Mouse (Mus musculus) embryonic facial prominence, embryonic 15.5 days (tissue): ENCODE measurements around the gene Nhlh2. TPM values are rescaled to one million over a fixed set of nuclear protein-coding genes. Genes with fewer than 3 reads are reported as not detected.
A peak's percentile ranks its signal among the peaks of the same experiment; 100 is the strongest.

ENCODE experiments used
- ATAC-seq: fragments of 200-750 bp; cut with Nextera tagmentation; 2 replicates; pipeline ENCODE4 v1.8.0; 2017; ENCODE audit warnings: low read depth, moderate TSS enrichment; ENCODE audit not compliant: insufficient number of reproducible peaks, low FRiP score, low TSS enrichment
- H3K27ac ChIP-seq: fragments of 300-500 bp; sonication (generic); replicated peaks from 2 replicates; pipeline ENCODE4 v1.5.1; 2015; ENCODE audit warnings: mild to moderate bottlenecking, inconsistent platforms
- H3K27me3 ChIP-seq: fragments of 300-500 bp; sonication (generic); 2 replicates; pipeline ENCODE4 v1.6.1; 2015; ENCODE audit warnings: inconsistent platforms
- H3K36me3 ChIP-seq: fragments of 300-500 bp; sonication (generic); 2 replicates; pipeline ENCODE4 v1.6.1; 2015; ENCODE audit warnings: mild to moderate bottlenecking, inconsistent platforms
- H3K4me1 ChIP-seq: fragments of 300-500 bp; sonication (generic); 2 replicates; pipeline ENCODE4 v1.6.1; 2015; ENCODE audit warnings: inconsistent platforms
- H3K4me2 ChIP-seq: fragments of 300-500 bp; sonication (generic); replicated peaks from 2 replicates; pipeline ENCODE4 v1.6.1; 2015; ENCODE audit warnings: mild to moderate bottlenecking, inconsistent platforms
- H3K4me3 ChIP-seq: fragments of 300-500 bp; sonication (generic); replicated peaks from 2 replicates; pipeline ENCODE4 v1.5.1; 2015; ENCODE audit warnings: mild to moderate bottlenecking, inconsistent platforms
- H3K9ac ChIP-seq: fragments of 300-500 bp; sonication (generic); 2 replicates; pipeline ENCODE4 v1.6.1; 2015; ENCODE audit warnings: inconsistent platforms
- H3K9me3 ChIP-seq: fragments of 300-500 bp; sonication (generic); replicated peaks from 2 replicates; pipeline ENCODE4 v1.6.1; 2016; ENCODE audit warnings: inconsistent platforms
- WGBS: fragments of 180-500 bp; shearing (Covaris S2); methylation state at CpG from one replicate; pipeline ENCODE4 v1.1.7; 2015; 5-methylcytosine and 5-hydroxymethylcytosine counted together
- polyA plus RNA-seq: library from polyadenylated mRNA; unstranded; fragments of >200 nt; fragmentation: Nextera tagmentation; extraction: Ambion mirVana; gene quantifications from 2 replicates; pipeline ENCODE4 v1.2.1, GENCODE M21; 2015

Gene Nhlh2
- polyA plus RNA-seq, 1 experiment from 2014 or later, result 5.8 TPM

GRCm38 (mm10) chr3:102061923-102062670 lies 52.2 kb downstream of the Nhlh2 start:
- H3K9me3 ChIP-seq, result no peaks in the 10 kb centered on the region
- no peak overlapping the region for H3K4me3 ChIP-seq
- H3K36me3 ChIP-seq, result no peaks in the 10 kb centered on the region
- peak overlapping the region; percentile 19; the same call in 1 of the 2 replicates for H3K4me2 ChIP-seq
- WGBS, result 32% methylated on average over 14 of the region's 14 CpGs
- no peak overlapping the region for H3K27ac ChIP-seq
- no peak overlapping the region for H3K9ac ChIP-seq
- no peaks in the 10 kb centered on the region for H3K27me3 ChIP-seq
- peak; percentile 54; the same call in 1 of the 2 replicates for ATAC-seq
- peaks cover 8% of the 10 kb centered on the region; the same call in 1 of the 2 replicates for H3K4me1 ChIP-seq

- Histone ChIP-seq H3K9ac (no peak overlapping the region), H3K27ac (no peak overlapping the region), H3K4me1 (peaks cover 8% of the 10 kb centered on the region; the same call in 1 of the 2 replicates), H3K9me3 (no peaks in the 10 kb centered on the region), H3K4me2 (peak overlapping the region; percentile 19; the same call in 1 of the 2 replicates), H3K4me3 (no peak overlapping the region), H3K27me3 (no peaks in the 10 kb centered on the region), H3K36me3 (no peaks in the 10 kb centered on the region)
- WGBS, result 28% methylated on average over 8 of the region's 8 CpGs
- ATAC-seq, result no peak
Measured at GRCm38 (mm10) chr3:102062671-102063010, 52.8 kb downstream of the Nhlh2 start.

DNA sequence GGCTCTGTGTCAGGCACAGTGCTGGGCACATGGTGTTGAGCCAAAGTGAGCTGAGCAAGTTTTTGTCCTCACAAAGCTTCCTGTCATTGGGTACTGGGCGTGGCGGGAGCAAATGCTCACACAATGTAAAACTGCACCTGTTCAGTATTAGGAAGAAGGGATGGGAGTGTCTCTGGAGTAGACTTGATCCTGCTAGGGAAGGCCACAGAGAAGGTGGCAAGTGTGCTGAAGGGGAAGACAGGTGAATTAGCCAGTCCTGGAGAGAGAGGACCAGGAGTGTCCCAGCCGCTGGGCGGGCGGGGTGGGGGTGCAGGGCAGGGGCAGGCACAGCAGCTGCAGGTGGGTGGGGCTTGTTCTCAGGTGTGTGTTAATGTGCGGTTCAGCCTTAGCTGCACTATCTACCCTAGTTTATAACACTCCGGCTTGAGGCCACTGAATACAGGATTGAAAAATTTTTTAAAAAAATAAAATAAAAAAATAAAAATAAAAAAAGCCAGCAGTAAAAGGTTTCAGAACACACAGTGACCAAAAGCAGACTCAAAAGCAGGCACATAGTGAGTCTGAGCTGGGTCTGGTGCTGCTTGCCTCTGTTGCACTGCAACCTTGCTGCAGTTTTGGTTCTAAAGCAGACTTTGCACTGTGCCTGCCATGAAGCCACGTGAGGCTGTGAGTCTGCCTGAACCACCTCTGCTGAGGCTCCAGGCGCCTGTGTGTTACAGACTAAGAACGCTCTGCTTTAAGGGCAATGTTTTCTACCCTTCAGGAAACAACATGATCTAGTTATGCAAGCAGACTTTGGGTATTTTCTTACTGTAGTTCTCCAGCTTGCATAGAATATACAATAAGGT lies 53.6 kb downstream of the Nhlh2 start:
- Histone ChIP-seq H3K9me3 (no peaks in the 10 kb centered on the region), H3K27me3 (no peaks in the 10 kb centered on the region), H3K27ac (no peak overlapping the region), H3K9ac (no peak overlapping the region), H3K36me3 (no peaks in the 10 kb centered on the region), H3K4me2 (no peak overlapping the region), H3K4me3 (no peak overlapping the region), H3K4me1 (peaks cover 8% of the 10 kb centered on the region; the same call in 1 of the 2 replicates)
- 59% methylated on average over 10 of the region's 10 CpGs for WGBS
- no peak for ATAC-seq

- Histone ChIP-seq H3K9me3 (no peaks in the 10 kb centered on the region), H3K36me3 (no peaks in the 10 kb centered on the region), H3K4me3 (no peak overlapping the region), H3K27ac (no peak overlapping the region), H3K4me2 (no peak overlapping the region), H3K27me3 (no peaks in the 10 kb centered on the region), H3K4me1 (peaks cover 8% of the 10 kb centered on the region; the same call in 1 of the 2 replicates), H3K9ac (no peak overlapping the region)
- 79% methylated on average over 6 of the region's 6 CpGs for WGBS
- ATAC-seq, result no peak
Measured at GRCm38 (mm10) chr3:102064566-102064965, 54.7 kb downstream of the Nhlh2 start.

Other genes starting within 250 kb of the Nhlh2 start
- 2.6 and 2.7 TPM in 2 replicates for gene Mab21l3, start 161.1 kb upstream of the Nhlh2 start, polyA plus RNA-seq
- 6.5 and 7.2 TPM in 2 replicates for gene Slc22a15, start 85.6 kb upstream of the Nhlh2 start, polyA plus RNA-seq
- 77.5 and 101 TPM in 2 replicates for gene Casq2, start 76.3 kb downstream of the Nhlh2 start, polyA plus RNA-seq
- gene Vangl1, start 194.6 kb downstream of the Nhlh2 start, polyA plus RNA-seq, result 19.2 and 23.1 TPM in 2 replicates